Mouse (Mus musculus) thymus, postnatal 4 days (tissue): ENCODE data around the gene Aaed1.

Experiments used
- DNase-seq: peaks from one replicate; pipeline ENCODE4 v3.0.0; 2021

The Aaed1 gene

DNA sequence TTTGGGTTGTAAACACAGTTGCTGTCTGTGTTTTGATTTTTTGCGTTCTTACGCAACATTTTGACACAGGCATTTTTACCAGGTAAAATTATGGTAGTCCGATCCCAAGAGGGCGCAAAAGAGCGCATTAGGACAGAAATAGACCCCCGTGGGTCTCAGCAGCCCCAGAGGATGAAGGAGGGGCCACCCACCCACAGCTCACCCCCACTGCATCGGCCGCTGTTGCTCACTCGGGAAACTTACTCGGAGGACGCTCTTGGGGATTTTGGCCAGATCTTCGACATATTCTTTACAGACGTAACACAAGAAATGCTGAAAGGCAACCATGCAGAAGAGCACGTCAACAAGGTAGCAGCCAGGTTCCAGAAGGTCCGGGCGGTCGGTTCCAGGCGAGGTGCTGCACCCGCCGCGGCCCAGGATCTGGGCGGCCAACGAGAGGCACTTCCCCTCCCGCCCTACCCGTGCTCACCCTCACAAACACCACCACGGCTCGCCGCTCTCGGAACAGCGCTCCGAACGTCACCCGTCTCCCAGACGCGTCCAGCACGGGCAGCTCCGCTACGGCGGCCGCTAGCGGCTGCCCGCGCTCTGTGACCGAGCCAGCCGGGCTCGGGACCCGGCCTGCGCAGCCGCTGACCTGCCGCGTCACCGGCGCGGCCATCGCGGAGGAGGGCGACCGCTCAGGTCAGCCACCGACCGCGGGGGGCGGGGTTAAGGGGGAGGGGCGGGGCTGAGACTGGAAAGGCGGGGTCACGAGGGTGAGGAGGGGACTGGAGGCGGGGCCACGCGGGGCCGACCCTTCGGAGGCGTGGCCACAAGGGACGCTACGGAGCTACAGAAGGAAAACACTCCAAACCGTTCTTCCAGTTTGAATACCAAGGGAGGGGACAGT lies at the start of gene Aaed1:
Gene Aaed1 (minus strand): TSS at position 687 of the 892 bp plus-strand sequence.
- peak; percentile 94 for DNase-seq

DNA sequence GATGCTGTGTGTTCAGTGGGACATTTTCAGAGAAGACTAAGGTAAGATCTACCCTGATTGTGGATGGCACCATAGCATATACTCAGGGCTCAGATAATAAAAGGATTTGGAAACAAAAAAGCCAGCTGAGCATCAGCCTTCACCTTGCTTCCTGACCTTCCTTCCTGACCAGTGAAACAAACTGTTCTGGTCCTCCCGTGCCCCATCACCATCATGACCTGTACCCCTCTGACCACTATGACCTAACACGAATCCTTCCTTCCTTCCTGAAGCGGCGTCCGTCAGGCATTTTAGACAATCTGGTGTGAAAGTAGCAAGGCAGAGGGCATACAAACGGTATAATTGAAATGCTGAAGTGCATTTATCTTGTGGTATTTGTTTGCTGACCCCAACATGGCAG lies 49.6 kb upstream of the Aaed1 start:
- no peak for DNase-seq

DNA sequence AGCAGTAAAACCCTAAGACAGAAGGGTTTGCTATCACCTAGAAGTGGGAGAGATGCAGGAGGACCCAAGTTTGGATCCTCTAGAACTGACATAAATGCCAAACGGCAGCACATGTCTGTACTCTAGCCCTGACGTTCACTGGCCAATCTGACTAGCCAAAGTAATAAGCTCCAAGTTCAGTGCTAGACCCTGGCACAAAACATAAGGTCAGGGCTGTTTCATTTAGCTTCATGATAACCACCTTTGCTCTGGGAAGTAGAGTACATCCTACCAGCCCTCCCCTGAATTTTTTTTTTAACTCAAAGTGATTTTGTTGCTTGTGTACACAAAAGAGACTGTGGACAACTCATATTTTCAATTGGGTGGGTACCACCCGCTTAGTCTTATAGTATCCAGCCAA lies 48.5 kb upstream of the Aaed1 start:
- DNase-seq, result no peak

DNA sequence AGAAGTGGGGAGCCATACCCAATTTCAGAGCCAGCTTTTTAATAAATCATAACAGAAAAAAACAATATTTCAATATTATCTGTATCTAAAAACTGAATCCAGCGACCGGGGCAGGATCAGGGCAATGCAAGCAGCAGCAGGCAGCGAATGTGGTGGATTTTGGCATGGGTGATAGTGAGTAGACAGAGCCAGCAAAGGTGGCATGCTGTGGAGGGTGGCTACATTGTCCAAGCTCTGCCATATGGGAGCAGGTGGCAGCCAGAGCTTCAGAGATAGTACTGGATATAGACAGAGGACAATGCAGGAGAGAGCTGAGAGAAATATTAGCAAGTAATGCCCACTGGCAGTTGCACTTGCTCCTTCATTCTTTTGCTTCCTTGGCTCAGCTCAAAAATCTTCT lies 47.2 kb upstream of the Aaed1 start:
- DNase-seq, result no peak

DNA sequence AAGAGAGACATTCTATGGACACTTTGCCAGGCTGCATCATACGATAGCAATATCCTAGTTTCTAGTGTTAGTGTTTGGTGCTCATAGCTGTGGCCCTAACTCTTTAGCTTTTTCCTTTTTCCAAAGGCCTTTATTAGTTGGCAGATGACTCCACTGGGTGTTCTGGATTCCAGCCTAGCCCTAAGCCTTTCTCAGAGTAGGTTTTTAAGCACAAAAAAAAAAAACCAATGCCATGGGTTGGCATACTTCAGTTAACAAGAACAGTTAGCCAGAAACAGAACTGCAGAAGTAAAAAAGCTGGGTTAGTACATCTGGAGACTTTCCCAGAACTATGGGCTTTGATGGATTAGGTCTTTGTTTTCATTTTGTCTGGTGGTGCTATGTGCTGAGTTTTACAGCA lies 46.0 kb upstream of the Aaed1 start:
- no peak for DNase-seq

DNA sequence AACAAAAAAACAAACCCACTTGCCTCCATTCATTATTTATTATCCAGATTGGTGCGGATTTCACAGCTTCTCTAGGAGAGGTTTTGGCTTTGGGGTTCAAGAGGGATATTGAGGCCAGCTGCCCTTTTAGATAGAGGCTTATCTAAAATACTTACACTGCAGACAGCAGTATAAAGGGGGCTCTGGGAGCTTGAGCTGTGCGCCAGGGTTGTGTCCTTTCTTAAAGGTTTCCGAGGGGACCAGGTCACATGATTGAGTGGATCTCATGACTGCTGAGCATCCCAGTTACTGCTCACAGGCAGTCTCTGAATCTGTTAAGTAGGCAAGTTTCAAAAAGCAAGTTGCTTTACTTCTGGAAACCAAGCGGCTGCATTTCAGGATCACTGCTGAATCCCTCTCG lies 44.9 kb upstream of the Aaed1 start:
- no peak for DNase-seq

DNA sequence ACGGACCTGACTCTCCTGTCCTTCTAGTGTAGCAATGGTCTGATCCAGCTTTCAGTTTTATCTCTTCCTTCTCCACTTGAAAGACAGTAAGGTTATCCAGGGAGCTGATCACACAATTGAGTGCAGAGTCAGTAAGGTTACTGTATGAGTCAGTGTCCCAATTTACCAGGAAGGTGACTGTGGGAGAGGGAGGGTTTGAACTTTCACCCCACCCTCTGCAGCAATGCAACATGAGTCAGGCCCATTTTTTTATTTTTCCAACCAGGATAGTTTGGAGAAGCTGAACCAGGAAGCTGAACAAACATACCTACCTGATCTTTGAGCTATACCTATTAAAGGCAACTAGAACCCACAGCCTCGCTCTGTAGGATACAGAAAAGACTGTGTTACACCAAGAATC lies 37.0 kb upstream of the Aaed1 start:
- DNase-seq, result no peak

DNA sequence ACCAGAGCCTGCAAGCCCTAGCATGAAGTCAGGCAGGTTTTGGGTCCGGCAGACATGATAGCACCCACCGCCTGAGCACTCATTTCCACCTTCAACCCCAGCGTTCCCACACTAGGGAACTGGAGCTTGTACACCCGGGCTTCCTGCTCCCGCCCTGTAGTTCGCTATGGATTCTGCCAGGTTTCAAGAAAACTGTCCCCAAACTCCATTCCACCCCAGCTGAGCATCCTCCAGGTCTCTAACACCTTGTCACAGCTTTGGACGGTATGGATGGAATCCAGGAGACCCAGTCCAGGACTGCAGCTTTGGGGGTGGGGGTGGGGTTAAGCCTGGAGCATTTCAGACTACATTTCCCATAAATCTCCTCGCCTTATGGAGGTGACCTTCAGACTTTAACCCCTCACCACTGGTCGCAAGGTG lies 31.6 kb upstream of the Aaed1 start:
- DNase-seq, result no peak

DNA sequence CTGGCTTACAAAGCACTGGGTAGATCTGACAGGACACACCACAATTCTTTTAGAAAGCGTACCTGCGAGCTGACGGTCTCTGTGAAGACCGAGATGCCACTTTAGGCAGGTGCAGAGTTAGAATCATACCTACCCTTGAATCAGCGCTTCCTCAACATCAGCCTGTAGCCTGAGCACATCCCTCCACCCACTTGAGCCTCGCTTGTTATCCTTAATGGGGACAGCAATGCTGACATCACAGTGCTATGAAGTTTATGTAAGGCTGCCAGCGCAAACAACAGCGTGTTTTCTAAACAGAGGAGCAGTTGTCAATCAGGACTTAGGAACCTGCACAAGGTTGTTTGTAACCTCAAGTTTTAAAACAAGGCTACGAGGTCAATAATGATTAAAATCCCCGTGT lies 31.1 kb upstream of the Aaed1 start:
- no peak for DNase-seq

DNA sequence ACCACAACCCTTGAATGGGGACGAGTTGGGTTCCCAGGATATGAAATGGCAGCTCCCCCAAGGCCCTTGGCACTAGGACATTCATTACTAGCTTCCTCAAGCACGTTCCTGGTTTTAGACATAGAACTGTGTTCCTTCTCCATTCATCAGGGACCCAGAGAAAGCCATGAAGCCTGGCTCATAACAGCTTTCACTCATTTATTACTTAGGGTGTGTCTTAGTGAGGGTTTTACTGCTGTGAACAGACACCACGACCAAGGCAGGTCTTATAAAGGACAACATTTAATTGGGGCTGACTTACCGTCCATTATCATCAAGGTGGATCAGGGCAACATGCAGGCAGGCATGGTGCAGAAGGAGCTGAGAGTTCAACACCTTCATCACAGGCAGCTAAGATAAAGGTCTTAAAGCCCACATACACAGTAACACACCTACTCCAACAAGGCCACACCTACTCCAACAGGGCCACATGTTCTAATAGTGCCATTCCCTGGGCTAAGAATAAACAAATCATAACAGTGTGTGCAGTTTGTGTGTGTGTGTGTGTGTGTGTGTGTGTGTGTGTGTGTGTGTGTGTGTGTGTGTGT lies 23.1 kb upstream of the Aaed1 start:
- no peak for DNase-seq

DNA sequence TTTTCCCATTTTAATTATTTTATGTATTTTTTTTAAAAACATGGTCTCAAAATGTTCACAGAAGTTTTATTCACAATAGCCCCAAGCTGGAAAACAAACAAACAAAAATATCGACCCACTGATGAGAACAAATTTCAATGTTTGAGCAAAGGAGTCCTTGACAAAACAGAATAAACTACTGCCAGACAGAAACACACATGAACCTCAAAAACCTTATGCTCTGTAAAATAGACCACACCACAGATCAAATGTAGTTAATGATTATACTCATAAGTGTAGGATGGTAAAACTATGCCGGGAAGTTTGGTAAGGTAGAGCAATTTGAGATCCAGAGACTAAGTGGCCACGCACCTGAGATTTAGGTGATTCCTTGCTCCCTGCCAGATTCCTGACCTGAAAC lies 20.6 kb upstream of the Aaed1 start:
- DNase-seq, result no peak

DNA sequence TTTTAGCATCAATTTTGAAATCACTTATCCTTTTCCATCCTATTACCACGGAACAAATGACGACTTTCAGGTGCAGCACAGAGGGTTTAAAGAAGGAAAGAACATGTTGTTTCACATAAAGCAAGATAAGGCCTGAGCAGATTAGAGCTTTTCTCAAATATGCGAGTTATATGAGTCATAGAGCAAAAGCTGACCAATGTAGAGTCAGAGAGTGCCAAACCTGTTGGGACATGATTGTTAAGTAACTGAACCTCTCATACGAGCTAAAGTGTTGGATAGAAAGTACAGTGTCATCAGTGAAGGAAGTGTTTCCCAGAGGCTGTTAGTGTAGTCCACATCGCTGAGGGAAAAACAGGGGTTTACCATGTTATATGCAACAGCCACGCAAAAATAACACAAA lies 19.8 kb upstream of the Aaed1 start:
- DNase-seq, result no peak

DNA sequence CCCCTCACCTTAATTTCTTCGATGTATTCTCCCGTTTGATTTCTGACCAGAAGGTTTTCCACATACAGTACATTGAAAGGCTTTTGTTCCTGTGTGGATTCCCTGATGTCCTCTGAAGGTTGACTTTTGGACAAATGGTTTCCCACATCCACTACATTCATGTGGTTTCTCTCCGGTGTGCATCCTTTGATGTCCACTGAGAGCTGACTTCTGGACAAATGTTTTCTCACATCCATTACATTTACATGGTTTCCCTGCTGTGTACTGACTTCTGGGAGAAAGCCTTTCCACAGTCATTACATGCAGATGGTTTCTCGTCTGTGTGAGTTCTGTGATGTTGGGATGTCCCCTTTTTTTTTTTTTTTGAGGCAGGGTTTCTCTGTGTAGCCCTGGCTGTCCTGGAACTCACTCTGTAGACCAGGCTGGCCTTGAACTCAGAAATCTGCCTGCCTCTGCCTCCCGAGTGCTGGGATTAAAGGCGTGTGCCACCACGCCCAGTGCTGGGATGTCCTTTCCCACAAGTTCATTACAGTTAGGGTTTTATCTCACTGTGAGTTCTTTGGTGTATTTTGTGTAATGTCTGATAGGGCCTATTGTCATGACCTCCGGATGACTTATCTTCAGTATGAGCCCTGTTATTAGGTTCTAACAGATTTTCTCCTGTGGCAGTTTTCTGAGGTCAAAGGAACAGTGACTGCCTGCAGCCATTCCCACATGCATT lies 10.2 kb upstream of the Aaed1 start:
- DNase-seq, result no peak

DNA sequence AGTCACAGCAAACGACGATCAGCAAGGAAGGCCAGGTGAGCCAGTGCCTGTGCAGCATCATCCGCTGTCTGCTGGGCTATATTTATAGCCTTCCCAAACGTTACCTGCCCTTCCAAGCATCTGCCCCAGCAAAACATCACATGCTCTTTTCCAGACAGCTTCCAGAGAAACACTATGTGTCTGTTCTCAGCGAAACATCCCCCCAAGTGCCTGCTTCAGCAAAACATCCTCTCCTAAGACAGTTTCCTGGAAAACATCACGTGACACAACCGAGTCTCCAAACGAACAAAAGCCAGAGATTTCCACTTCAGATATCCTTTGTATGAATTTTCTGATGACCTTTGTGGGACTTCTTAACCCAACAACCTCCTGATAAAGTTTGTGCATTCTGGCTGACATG lies 7.8 kb upstream of the Aaed1 start:
- no peak for DNase-seq

DNA sequence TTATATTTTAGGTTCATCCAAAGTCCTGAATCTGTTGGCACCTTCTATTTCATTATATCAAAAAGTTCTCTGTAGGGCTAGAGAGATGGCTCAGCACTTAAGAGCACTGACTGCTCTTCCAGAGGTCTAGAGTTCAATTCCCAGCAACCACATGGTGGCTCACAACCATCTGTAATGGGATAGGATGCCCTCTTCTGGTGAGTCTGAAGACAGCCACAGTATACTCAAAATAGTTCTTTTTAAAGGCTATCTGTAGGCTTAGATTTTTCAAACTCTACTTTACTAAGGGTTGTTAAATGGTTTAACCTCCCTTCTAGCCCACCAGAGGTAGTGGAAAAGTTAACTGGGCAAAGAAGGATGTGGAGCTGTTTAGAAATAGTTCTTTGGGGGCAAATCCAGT lies 7.3 kb upstream of the Aaed1 start:
- DNase-seq, result no peak

DNA sequence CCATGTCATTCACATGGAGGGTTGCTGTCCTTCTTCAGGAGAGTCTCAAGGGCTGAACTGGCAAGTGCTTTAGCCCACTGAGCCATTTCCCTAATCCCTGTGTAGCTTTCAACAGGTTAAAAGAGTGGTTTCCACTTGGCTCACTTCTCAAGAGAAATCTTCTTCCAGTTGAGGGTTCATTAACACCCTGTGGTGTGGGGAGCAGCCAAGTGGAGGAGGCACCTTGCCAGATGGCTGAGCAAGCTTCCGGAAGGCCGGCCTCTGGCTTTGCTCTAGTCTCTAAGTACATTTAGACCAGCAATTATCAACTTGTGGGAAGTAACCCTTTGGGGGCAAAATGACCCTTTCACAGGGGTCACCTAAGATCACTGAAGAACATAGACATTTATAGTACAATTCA lies 5.8 kb upstream of the Aaed1 start:
- no peak for DNase-seq

DNA sequence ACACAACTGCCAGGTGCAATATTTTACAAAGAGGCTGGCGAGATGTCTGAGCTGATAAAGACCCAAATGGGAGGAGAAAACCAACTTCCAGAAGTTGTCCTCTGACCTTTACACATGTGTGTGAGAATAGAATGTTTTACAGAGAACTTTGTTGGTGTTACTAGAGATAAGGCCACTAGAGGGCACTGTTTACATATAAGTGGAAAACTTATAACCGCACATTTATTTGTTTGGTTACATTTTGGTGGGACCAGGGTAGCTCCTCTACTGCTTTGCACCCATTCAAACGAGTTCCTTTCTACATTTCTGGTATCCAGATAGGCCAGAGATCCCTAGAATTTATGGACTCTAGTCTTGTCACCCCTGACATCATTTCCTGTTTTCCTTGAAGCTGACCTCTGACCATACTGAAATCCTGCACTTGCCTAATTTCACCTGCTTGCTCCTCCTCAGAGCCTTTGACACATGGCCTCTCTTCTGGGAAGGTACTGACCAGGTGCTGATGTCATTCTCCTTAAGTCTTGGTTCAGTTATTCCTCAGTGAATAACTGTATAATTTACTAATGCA lies 3.1 kb upstream of the Aaed1 start:
- DNase-seq, result no peak

DNA sequence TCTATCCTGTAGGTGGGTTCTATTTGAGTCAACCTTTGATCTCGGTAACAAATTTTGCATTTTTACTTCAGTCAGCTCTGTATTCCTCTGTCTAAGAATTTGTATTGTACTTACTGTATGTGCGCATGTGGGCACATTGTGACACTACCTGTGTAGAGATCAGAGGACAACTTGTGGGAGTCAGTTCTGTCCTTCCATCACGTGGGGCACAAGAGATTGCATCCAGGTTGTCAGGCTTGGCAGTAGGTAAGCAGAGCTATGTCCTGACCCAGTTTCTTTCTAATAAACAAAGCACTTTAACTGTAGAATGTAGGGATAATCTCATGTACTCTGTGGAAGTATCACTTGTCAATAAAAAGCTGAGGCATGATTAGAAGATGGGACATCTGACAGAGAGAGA lies 1.5 kb upstream of the Aaed1 start:
- DNase-seq, result no peak

DNA sequence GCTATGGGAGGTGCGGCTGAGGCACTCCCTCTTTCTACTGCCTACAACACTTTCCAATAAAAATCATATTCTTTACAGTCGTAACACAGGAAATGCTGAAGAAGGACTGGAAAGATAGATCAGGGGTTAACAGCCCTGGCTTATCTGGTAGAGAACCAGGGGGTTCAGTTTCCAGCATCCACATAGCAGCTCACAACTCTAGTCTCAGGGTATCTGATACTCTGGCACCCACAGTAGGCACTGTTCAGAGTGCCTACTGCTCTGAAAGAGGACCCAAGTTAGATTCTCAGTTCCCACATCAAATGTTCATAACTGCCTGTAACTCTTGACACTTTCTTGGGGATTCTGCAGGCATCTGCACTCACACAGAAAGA lies 393 bp upstream of the Aaed1 start:
- no peak for DNase-seq

DNA sequence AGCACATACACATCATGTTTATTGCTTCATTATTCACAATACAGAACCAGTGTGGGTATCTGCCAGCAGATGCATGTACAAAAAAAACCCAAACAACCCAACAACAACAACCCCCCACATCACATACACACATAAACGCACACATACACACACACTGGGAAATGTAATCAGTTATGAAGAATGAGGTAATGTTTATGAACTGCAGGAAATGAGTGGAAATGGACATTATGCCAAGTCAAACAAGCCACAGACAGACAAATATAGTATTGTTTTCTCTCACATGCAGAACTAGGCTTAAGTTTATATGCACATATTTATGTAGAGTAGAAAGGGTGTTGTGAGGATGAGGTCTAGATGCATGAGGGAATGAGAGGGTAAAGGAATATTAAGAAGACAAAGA lies 1.2 kb downstream of the Aaed1 start:
- DNase-seq, result no peak

DNA sequence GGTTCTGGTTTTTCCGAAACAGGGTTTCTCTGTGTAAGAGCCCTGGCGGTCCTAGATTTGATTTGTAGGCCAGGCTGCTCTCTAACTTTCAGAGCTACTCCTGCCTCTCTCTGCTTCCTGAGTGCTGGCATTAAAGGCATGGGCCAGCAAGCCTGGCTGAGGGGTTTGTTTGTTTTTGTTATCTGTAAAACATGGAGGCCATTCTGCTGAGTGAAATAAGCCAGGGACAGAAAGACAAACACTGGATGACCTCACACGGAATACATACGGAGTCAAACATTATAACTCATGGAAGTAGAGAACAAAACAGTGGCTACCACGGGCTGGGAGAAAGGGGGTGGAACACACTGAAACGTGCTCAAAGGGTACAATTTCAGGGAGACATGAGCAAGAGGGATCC lies 1.9 kb downstream of the Aaed1 start:
- no peak for DNase-seq

DNA sequence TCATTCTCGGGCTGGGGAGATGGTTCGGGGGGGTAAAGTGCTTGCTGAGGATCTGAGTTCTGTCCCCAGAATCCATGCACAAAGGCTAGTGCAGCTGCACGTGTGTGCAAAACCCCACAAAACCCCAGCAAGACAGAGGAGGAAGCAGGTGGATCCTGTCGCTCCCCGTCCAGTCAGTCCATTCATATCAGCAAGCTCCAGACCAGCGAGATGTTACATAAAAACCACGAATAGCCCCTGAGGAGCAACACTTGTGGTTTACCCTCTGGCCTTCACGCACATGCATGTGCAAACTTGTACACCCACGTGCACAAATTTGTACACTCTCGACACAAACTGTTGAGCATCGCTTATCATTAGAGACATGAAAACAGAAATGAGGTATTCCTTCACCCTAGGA lies 2.7 kb downstream of the Aaed1 start:
- DNase-seq, result no peak

DNA sequence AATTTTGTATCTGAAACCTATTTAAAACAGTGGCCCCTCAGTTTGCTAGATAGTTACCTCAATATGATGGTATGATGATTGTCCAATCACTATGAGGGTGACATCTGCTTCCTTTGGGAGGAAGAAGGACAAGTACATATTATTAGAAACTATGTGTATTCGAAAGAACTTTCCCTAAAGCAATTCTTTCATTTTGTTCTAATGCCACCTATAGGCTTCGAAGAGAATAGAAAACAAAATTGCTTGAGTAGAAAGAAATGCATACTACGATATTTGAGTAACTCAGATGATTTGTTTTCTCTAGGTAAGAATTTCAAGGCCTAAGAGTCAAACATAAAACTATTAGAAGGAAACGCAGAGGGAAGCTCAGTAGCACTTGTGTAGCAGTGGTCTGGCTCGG lies 3.5 kb downstream of the Aaed1 start:
- no peak for DNase-seq

DNA sequence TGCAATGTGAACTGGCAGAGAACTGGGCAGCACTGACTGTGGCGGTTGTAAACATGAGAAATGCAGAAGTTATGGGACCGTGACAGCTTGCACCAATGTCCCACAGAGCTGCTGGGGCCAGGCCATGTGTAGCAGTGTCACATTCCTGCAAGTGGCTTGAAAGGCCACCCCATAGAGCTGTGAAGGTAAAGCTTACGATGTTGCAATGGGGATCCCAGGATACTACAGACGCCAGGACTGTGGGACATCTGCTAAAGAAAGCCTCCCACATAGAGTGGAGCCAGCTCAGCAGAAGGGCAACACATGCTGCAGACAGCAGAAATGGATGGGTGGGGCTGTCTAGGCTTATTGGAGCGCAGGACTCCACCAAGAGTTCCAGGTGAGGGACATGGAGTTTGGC lies 5.0 kb downstream of the Aaed1 start:
- no peak for DNase-seq
